8 mouse cellular contexts compared by ENCODE assay signal in genomic region chr2:167932727-167933231, GRCm38 (mm10). TPM values are rescaled to one million over a fixed set of nuclear protein-coding genes. Genes with fewer than 3 reads are reported as not detected.
DNase-seq lines count a peak whose midpoint lies in the region; ATAC-seq and TF ChIP-seq lines count a peak whose summit lies in the region.

No protein-coding gene starts in this region.

- no peaks in the 10 kb centered on the region for H3K9me3 ChIP-seq in embryonic facial prominence, embryonic 10.5 days
- no peaks in the 10 kb centered on the region for H3K9me3 ChIP-seq in intestine, postnatal 0 days (ENCODE audit: control insufficient read depth)

- WGBS in cerebellum, adult 2 months, result under 1% methylated on average over 18 of the region's 18 CpGs
- WGBS in embryonic facial prominence, embryonic 10.5 days, result 2% methylated on average over 18 of the region's 18 CpGs
- 2% methylated on average over 18 of the region's 18 CpGs for WGBS in intestine, postnatal 0 days

- no peaks in the 10 kb centered on the region for H3K4me1 ChIP-seq in cerebellum, adult 2 months (ENCODE audit: control insufficient read depth, insufficient read depth, low read length)
- H3K4me1 ChIP-seq in embryonic facial prominence, embryonic 10.5 days, result peaks cover 36% of the 10 kb centered on the region
- H3K4me1 ChIP-seq in intestine, postnatal 0 days (replicated peaks; ENCODE audit: control insufficient read depth, insufficient read depth, low read length), result peaks cover 5% of the 10 kb centered on the region; the same call in 1 of the 2 replicates

- H3K36me3 ChIP-seq in embryonic facial prominence, embryonic 10.5 days (replicated peaks), result peaks cover 9% of the 10 kb centered on the region; the same call in 1 of the 2 replicates
- no peaks in the 10 kb centered on the region for H3K36me3 ChIP-seq in intestine, postnatal 0 days (ENCODE audit: control insufficient read depth, insufficient read depth)

- peak overlapping the region; percentile 95 for H3K4me2 ChIP-seq in intestine, postnatal 0 days (replicated peaks; ENCODE audit: low read depth)

- DNase-seq in cerebellum, adult 2 months, result no peak
- DNase-seq in cerebellum, postnatal 36 days, result no peak
- DNase-seq in B cell, adult 2 months, result peak; percentile 42 to 43
- peak; percentile 42 for DNase-seq in embryonic facial prominence, embryonic 10.5 days (ENCODE audit: low spot score)
- DNase-seq in right cerebral cortex, postnatal 10 days (ENCODE audit: low spot score in 2 of 2), result no peak
- DNase-seq in cerebellum, postnatal 25 days, result no peak

- H3K27me3 ChIP-seq in cerebellum, adult 2 months (ENCODE audit: control insufficient read depth, insufficient read depth, low read length), result no peaks in the 10 kb centered on the region
- no peaks in the 10 kb centered on the region for H3K27me3 ChIP-seq in embryonic facial prominence, embryonic 10.5 days (replicated peaks; ENCODE audit: low read depth, poor library complexity, severe bottlenecking)
- no peaks in the 10 kb centered on the region for H3K27me3 ChIP-seq in intestine, postnatal 0 days (replicated peaks; ENCODE audit: control insufficient read depth, insufficient read depth, low read length)

- peak overlapping the region; percentile 94 for H3K9ac ChIP-seq in intestine, postnatal 0 days (ENCODE audit: low read depth, low read length)

- peak; percentile 17; the same call in 1 of the 2 replicates for ATAC-seq in intestine, postnatal 0 days
- 0 out of 2 replicates have a peak, but pooled peaks have one; percentile 19 for ATAC-seq in monocyte, adult 5-6 weeks (replicated peaks; ENCODE audit: insufficient number of reproducible peaks, low FRiP score, low TSS enrichment, poor library complexity, severe bottlenecking)

- no peak for TF ChIP-seq CTCF in cerebellum, adult 2 months (IDR thresholded peaks at IDR 0.05; ENCODE audit: borderline replicate concordance, insufficient read depth, low read depth, low read length)
- TF ChIP-seq CTCF in intestine, postnatal 0 days (IDR thresholded peaks at IDR 0.05; ENCODE audit: low read depth), result no peak

- H3K27ac ChIP-seq in cerebellum, adult 2 months (ENCODE audit: insufficient read depth, low read length), result no peak overlapping the region; the same call in 1 of the 2 replicates
- peak overlapping the region; percentile 92 for H3K27ac ChIP-seq in embryonic facial prominence, embryonic 10.5 days (replicated peaks)
- H3K27ac ChIP-seq in intestine, postnatal 0 days (ENCODE audit: low read depth, low read length), result no peak overlapping the region

- peak overlapping the region; percentile 65 for H3K4me3 ChIP-seq in cerebellum, adult 2 months (replicated peaks; ENCODE audit: insufficient read depth, low read depth, low read length)
- peak overlapping the region; percentile 97 for H3K4me3 ChIP-seq in embryonic facial prominence, embryonic 10.5 days
- H3K4me3 ChIP-seq in intestine, postnatal 0 days (ENCODE audit: low read depth, low read length), result peak overlapping the region; percentile 90

- no peak for TF ChIP-seq POLR2A in cerebellum, adult 2 months (IDR thresholded peaks at IDR 0.05; ENCODE audit: borderline replicate concordance, insufficient read depth, low read length)

RNA-seq across cellular contexts. Expression of gene Ptpn1, which starts 0.9 kb away (rescaled TPM):
- polyA plus RNA-seq in cerebellum, adult 2 months (2012; rRNA removed), result 24.5 and 25.0 TPM in 2 replicates
- polyA plus RNA-seq in embryonic facial prominence, embryonic 10.5 days (2016; fragmentation: Nextera tagmentation; extraction: Ambion mirVana), result 66.2 and 71.7 TPM in 2 replicates
- polyA plus RNA-seq in intestine, postnatal 0 days (2015; fragmentation: Nextera tagmentation; extraction: Ambion mirVana), result 30.5 and 33.5 TPM in 2 replicates
- total RNA-seq in monocyte, adult 5-6 weeks (2017), result 199 to 318 TPM (median 242 TPM) in 3 replicates

Comparison
In these comparisons a context has a peak if more than half of its experiments do, and no peak if none do; other contexts are left out.
1. DNase-seq: peak in B cell, adult 2 months (2 of 2) and embryonic facial prominence, embryonic 10.5 days (single experiment); none in cerebellum, adult 2 months (0 of 2), cerebellum, postnatal 36 days (0 of 2), right cerebral cortex, postnatal 10 days (0 of 2) and cerebellum, postnatal 25 days (0 of 2).
2. Peak in every context shown above with its lines, with median percentiles within 50 percentile points of each other: H3K4me3 ChIP-seq.